In the genomic region with DNA sequence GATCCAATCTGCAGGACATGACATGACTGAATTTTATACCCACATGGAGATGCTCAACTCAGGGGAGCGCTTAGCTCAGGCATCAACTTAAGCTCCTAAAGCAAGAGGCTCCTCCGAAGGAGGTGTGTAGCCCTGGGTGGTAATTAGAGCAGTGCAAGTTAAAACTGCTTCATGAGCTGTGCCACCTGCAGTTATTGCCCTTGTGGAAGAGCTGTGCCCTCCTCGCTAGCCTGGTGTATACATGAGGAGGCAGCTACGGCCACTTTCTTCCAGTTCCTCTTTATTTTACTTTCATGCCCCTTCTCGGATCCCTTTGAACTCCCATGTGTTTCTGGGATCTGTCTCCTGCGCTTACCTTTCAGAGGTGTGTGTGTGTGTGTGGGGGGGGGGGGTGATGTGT, we compare ENCODE assay signal across 19 mouse cellular contexts.
DNase-seq lines count a peak whose midpoint lies in the region; ATAC-seq lines count a peak whose summit lies in the region.
"Had no signal": no experiment of that assay in that cellular context is flagged by ENCODE, and none has a peak within 500 bp of the region (broad histone marks: within the 10 kb centered on the region; RNA-seq: fewer than 3 reads in every experiment).

No protein-coding gene starts in this region.

- H3K36me3 ChIP-seq in liver, embryonic 11.5 days (ENCODE audit: control insufficient read depth, insufficient read depth, low read length), result no peaks in the 10 kb centered on the region
- no peaks in the 10 kb centered on the region for H3K36me3 ChIP-seq in liver, embryonic 15.5 days (replicated peaks)
- H3K36me3 ChIP-seq: embryonic facial prominence, embryonic 15.5 days; forebrain, embryonic 10.5 days; heart, embryonic 13.5 days; limb, embryonic 15.5 days had no signal

- intact Hi-C loops in heart, postnatal 14 days (cut with DNase I), result no loop called here

- H3K9me3 ChIP-seq in liver, embryonic 11.5 days (ENCODE audit: control insufficient read depth, low read length), result no peaks in the 10 kb centered on the region
- no peaks in the 10 kb centered on the region for H3K9me3 ChIP-seq in liver, embryonic 15.5 days (replicated peaks)
- H3K9me3 ChIP-seq: embryonic facial prominence, embryonic 15.5 days; forebrain, embryonic 10.5 days; heart, embryonic 13.5 days; limb, embryonic 15.5 days had no signal

- H3K27me3 ChIP-seq in liver, embryonic 11.5 days (replicated peaks; ENCODE audit: control insufficient read depth, insufficient read depth, low read length), result no peaks in the 10 kb centered on the region
- H3K27me3 ChIP-seq in liver, embryonic 15.5 days, result no peaks in the 10 kb centered on the region
- H3K27me3 ChIP-seq: embryonic facial prominence, embryonic 15.5 days; heart, embryonic 13.5 days; limb, embryonic 15.5 days had no signal

- H3K4me2 ChIP-seq in liver, embryonic 11.5 days, result no peak overlapping the region
- no peak overlapping the region for H3K4me2 ChIP-seq in liver, embryonic 15.5 days
- H3K4me2 ChIP-seq: embryonic facial prominence, embryonic 15.5 days; heart, embryonic 13.5 days; limb, embryonic 15.5 days had no signal

- H3K4me1 ChIP-seq in liver, embryonic 11.5 days (replicated peaks; ENCODE audit: control insufficient read depth, insufficient read depth, low read length), result peaks cover 28% of the 10 kb centered on the region
- peaks cover 35% of the 10 kb centered on the region for H3K4me1 ChIP-seq in liver, embryonic 15.5 days (replicated peaks)

- DNase-seq in heart, adult 11 months, result peak; percentile 19
- no peak for DNase-seq in heart, postnatal 14 days
- DNase-seq in liver, embryonic 11.5 days (ENCODE audit: low spot score), result no peak
- no peak for DNase-seq in liver
- no peak for DNase-seq in left cerebral cortex, adult 11 months (ENCODE audit: low spot score)
- DNase-seq in cerebellum, adult 9-11 months, result no peak
- DNase-seq: adrenal gland, adult 8-10 months; cerebellum, adult 11-12 months; gastrocnemius, postnatal 25 days; kidney, adult 18-20 months; midbrain, embryonic 14.5 days; right cerebral cortex, adult 18-20 months had no signal

- ATAC-seq in liver, embryonic 11.5 days (replicated peaks; ENCODE audit: low FRiP score), result no peak
- ATAC-seq in common myeloid progenitor, adult 5-6 weeks (replicated peaks; ENCODE audit: low read depth, poor library complexity, severe bottlenecking), result peak; percentile 59
- no peak for ATAC-seq in liver, embryonic 15.5 days (ENCODE audit: insufficient read depth)

- peak overlapping the region; percentile 61; the same call in 1 of the 2 replicates for H3K27ac ChIP-seq in liver, embryonic 11.5 days (ENCODE audit: low read depth, low read length)
- H3K27ac ChIP-seq in liver, embryonic 15.5 days (replicated peaks), result peak overlapping the region; percentile 4; the same call in 1 of the 2 replicates
- H3K27ac ChIP-seq: embryonic facial prominence, embryonic 15.5 days; forebrain, embryonic 10.5 days; heart, embryonic 13.5 days; limb, embryonic 15.5 days; macrophage had no signal

- WGBS in liver, embryonic 11.5 days, result 68% methylated on average over 6 of the region's 6 CpGs
- 79% methylated on average over 6 of the region's 6 CpGs for WGBS in liver, embryonic 15.5 days (ENCODE audit: insufficient replicate concordance)

- no peak overlapping the region for H3K4me3 ChIP-seq in liver, embryonic 11.5 days (ENCODE audit: low read depth, low read length)
- H3K4me3 ChIP-seq in liver, embryonic 15.5 days (replicated peaks), result no peak overlapping the region
- H3K4me3 ChIP-seq: embryonic facial prominence, embryonic 15.5 days; forebrain, embryonic 10.5 days; heart, embryonic 13.5 days; limb, embryonic 15.5 days had no signal

- H3K9ac ChIP-seq in liver, embryonic 11.5 days (ENCODE audit: low read depth, low read length), result no peak overlapping the region
- no peak overlapping the region for H3K9ac ChIP-seq in liver, embryonic 15.5 days
- H3K9ac ChIP-seq: embryonic facial prominence, embryonic 15.5 days; heart, embryonic 13.5 days; limb, embryonic 15.5 days had no signal
